Comparison of ENCODE assay signal across 8 mouse cellular contexts in the genomic region with DNA sequence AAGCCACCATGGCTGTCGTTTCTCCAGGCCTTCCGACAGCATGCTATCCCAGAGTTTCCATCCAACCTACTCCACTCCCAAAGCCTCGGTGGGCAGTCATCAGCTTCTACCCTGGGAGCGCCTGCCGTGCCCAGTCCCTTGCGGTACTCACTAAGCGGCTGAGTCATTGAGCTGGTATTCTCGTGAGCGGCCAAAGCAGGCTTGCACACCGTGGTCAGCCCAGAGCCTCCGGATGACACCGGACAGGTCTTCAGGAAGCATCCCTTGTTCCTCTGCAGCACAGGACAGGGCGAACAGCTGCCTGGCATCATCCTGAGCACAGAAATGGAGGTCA. TPM values are rescaled to one million over a fixed set of nuclear protein-coding genes. Genes with fewer than 3 reads are reported as not detected.
A peak's percentile ranks its signal among the peaks of the same experiment; 100 is the strongest.
DNase-seq lines count a peak whose midpoint lies in the region; ATAC-seq and TF ChIP-seq lines count a peak whose summit lies in the region.

No protein-coding gene starts in this region.

- H3K4me1 ChIP-seq in midbrain, embryonic 13.5 days (replicated peaks): peaks cover 32% of the 10 kb centered on the region
- peaks cover 27% of the 10 kb centered on the region for H3K4me1 ChIP-seq in midbrain, embryonic 10.5 days
- H3K4me1 ChIP-seq in hindbrain, embryonic 16.5 days (ENCODE audit: control insufficient read depth, insufficient read depth, low read depth, low read length): peaks cover 7% of the 10 kb centered on the region
- peaks cover 38% of the 10 kb centered on the region for H3K4me1 ChIP-seq in stomach, embryonic 16.5 days (ENCODE audit: control insufficient read depth, insufficient read depth, low read length)

- no peak overlapping the region for H3K9ac ChIP-seq in midbrain, embryonic 13.5 days (replicated peaks)
- 0 out of 2 replicates have a peak overlapping the region, but pooled peaks have one; percentile 6 for H3K9ac ChIP-seq in hindbrain, embryonic 16.5 days (ENCODE audit: low read depth, low read length)
- peak overlapping the region; percentile 62 for H3K9ac ChIP-seq in stomach, embryonic 16.5 days (ENCODE audit: low read length)

- no peak overlapping the region for H3K4me2 ChIP-seq in midbrain, embryonic 13.5 days (replicated peaks)
- no peak overlapping the region for H3K4me2 ChIP-seq in hindbrain, embryonic 16.5 days (ENCODE audit: low read length)
- H3K4me2 ChIP-seq in stomach, embryonic 16.5 days (ENCODE audit: low read depth, low read length): no peak overlapping the region

- no peaks in the 10 kb centered on the region for H3K9me3 ChIP-seq in midbrain, embryonic 13.5 days
- H3K9me3 ChIP-seq in midbrain, embryonic 10.5 days (replicated peaks): no peaks in the 10 kb centered on the region
- H3K9me3 ChIP-seq in hindbrain, embryonic 16.5 days (ENCODE audit: control insufficient read depth, low read length): no peaks in the 10 kb centered on the region
- H3K9me3 ChIP-seq in stomach, embryonic 16.5 days (replicated peaks; ENCODE audit: control insufficient read depth, low read length): no peaks in the 10 kb centered on the region

- DNase-seq in gastrocnemius, adult 2 months: no peak
- DNase-seq in gastrocnemius, postnatal 36 days: no peak
- no peak for DNase-seq in midbrain, embryonic 10.5 days (ENCODE audit: low spot score)
- DNase-seq in testis, postnatal 14 days (ENCODE audit: low spot score): no peak
- no peak for DNase-seq in spleen, adult 12 weeks (ENCODE audit: low spot score)

- H3K4me3 ChIP-seq in gastrocnemius, adult 2 months: no peak overlapping the region
- H3K4me3 ChIP-seq in midbrain, embryonic 13.5 days (replicated peaks): no peak overlapping the region
- no peak overlapping the region for H3K4me3 ChIP-seq in midbrain, embryonic 10.5 days
- H3K4me3 ChIP-seq in hindbrain, embryonic 16.5 days (ENCODE audit: low read length): no peak overlapping the region
- H3K4me3 ChIP-seq in stomach, embryonic 16.5 days (replicated peaks; ENCODE audit: low read length): no peak overlapping the region

- no peaks in the 10 kb centered on the region for H3K27me3 ChIP-seq in midbrain, embryonic 13.5 days
- H3K27me3 ChIP-seq in midbrain, embryonic 10.5 days (ENCODE audit: low read depth, poor library complexity, severe bottlenecking): no peaks in the 10 kb centered on the region
- no peaks in the 10 kb centered on the region for H3K27me3 ChIP-seq in hindbrain, embryonic 16.5 days (replicated peaks; ENCODE audit: control insufficient read depth, insufficient read depth, low read length)
- H3K27me3 ChIP-seq in stomach, embryonic 16.5 days (ENCODE audit: control insufficient read depth, insufficient read depth, low read length): no peaks in the 10 kb centered on the region

- H3K27ac ChIP-seq in gastrocnemius, adult 2 months: peak overlapping the region; percentile 84
- H3K27ac ChIP-seq in midbrain, embryonic 13.5 days: peak overlapping the region; percentile 32; the same call in 1 of the 2 replicates
- H3K27ac ChIP-seq in midbrain, embryonic 10.5 days (replicated peaks): no peak overlapping the region
- peak overlapping the region; percentile 60 for H3K27ac ChIP-seq in hindbrain, embryonic 16.5 days (ENCODE audit: low read depth, low read length)
- H3K27ac ChIP-seq in stomach, embryonic 16.5 days (ENCODE audit: low read length): peak overlapping the region; percentile 92

- H3K36me3 ChIP-seq in midbrain, embryonic 13.5 days: peaks cover 82% of the 10 kb centered on the region
- peaks cover 99% of the 10 kb centered on the region for H3K36me3 ChIP-seq in midbrain, embryonic 10.5 days
- H3K36me3 ChIP-seq in hindbrain, embryonic 16.5 days (ENCODE audit: control insufficient read depth, insufficient read depth, low read length): peaks cover 30% of the 10 kb centered on the region
- H3K36me3 ChIP-seq in stomach, embryonic 16.5 days (ENCODE audit: control insufficient read depth, insufficient read depth, low read length): peaks cover 35% of the 10 kb centered on the region

- TF ChIP-seq CTCF in gastrocnemius, adult 2 months (IDR thresholded peaks at IDR 0.05): no peak

- ATAC-seq in midbrain, embryonic 13.5 days: no peak
- no peak for ATAC-seq in hindbrain, embryonic 16.5 days
- ATAC-seq in stomach, embryonic 16.5 days (ENCODE audit: insufficient read depth, low FRiP score): peak; percentile 19; the same call in 1 of the 2 replicates

- intact Hi-C loops in gastrocnemius, adult 2 months (cut with DNase I): no loop called here
- intact Hi-C loops in gastrocnemius, postnatal 36 days (cut with DNase I): no loop called here

- 85% methylated on average over 13 of the region's 13 CpGs for WGBS in midbrain, embryonic 13.5 days
- 90% methylated on average over 13 of the region's 13 CpGs for WGBS in midbrain, embryonic 10.5 days
- 67% methylated on average over 13 of the region's 13 CpGs for WGBS in hindbrain, embryonic 16.5 days
- 57% methylated on average over 13 of the region's 13 CpGs for WGBS in stomach, embryonic 16.5 days

RNA-seq across cellular contexts. Expression of gene Sema3b, which starts 10.5 kb away (rescaled TPM):
- 10 to 100 TPM; 11.2 to 17.9 TPM for total RNA-seq in gastrocnemius, adult 2 months (2021)
- 10 to 100 TPM; 13.1 to 17.5 TPM for total RNA-seq in gastrocnemius, postnatal 36 days (2021)
- 2.3 and 2.7 TPM in 2 replicates for polyA plus RNA-seq in midbrain, embryonic 13.5 days (2015; fragmentation: Nextera tagmentation; extraction: Ambion mirVana)
- polyA plus RNA-seq in midbrain, embryonic 10.5 days (2016; fragmentation: Nextera tagmentation; extraction: Ambion mirVana): 1.8 and 3.2 TPM in 2 replicates
- 5.6 and 7.0 TPM in 2 replicates for polyA plus RNA-seq in hindbrain, embryonic 16.5 days (2015; fragmentation: Nextera tagmentation; extraction: Ambion mirVana)
- 14.9 and 16.3 TPM in 2 replicates for polyA plus RNA-seq in stomach, embryonic 16.5 days (2015; fragmentation: Nextera tagmentation; extraction: Ambion mirVana)

RNA-seq across cellular contexts. Expression of gene Gnai2, which starts 15.7 kb away (rescaled TPM):
- 10 to 100 TPM; 59.9 to 77.7 TPM for total RNA-seq in gastrocnemius, adult 2 months (2021)
- 10 to 100 TPM; 65.2 to 70.5 TPM for total RNA-seq in gastrocnemius, postnatal 36 days (2021)
- polyA plus RNA-seq in midbrain, embryonic 13.5 days (2015; fragmentation: Nextera tagmentation; extraction: Ambion mirVana): 399 and 416 TPM in 2 replicates
- 629 and 656 TPM in 2 replicates for polyA plus RNA-seq in midbrain, embryonic 10.5 days (2016; fragmentation: Nextera tagmentation; extraction: Ambion mirVana)
- 302 and 317 TPM in 2 replicates for polyA plus RNA-seq in hindbrain, embryonic 16.5 days (2015; fragmentation: Nextera tagmentation; extraction: Ambion mirVana)
- 308 and 311 TPM in 2 replicates for polyA plus RNA-seq in stomach, embryonic 16.5 days (2015; fragmentation: Nextera tagmentation; extraction: Ambion mirVana)

RNA-seq across cellular contexts. Expression of gene Ifrd2, which starts 32.1 kb away (rescaled TPM):
- total RNA-seq in gastrocnemius, adult 2 months (2021): 10 to 100 TPM; 48.5 to 50.4 TPM
- total RNA-seq in gastrocnemius, postnatal 36 days (2021): 10 to 100 TPM; 48.2 to 55.8 TPM
- 13.5 and 14.7 TPM in 2 replicates for polyA plus RNA-seq in midbrain, embryonic 13.5 days (2015; fragmentation: Nextera tagmentation; extraction: Ambion mirVana)
- polyA plus RNA-seq in midbrain, embryonic 10.5 days (2016; fragmentation: Nextera tagmentation; extraction: Ambion mirVana): 46.3 and 56.8 TPM in 2 replicates
- polyA plus RNA-seq in hindbrain, embryonic 16.5 days (2015; fragmentation: Nextera tagmentation; extraction: Ambion mirVana): 13.5 and 16.9 TPM in 2 replicates
- 62.0 and 77.7 TPM in 2 replicates for polyA plus RNA-seq in stomach, embryonic 16.5 days (2015; fragmentation: Nextera tagmentation; extraction: Ambion mirVana)

RNA-seq across cellular contexts. Expression of gene Hyal3, which starts 38.9 kb away (rescaled TPM):
- total RNA-seq in gastrocnemius, adult 2 months (2021): under 1 TPM; 0.22 to 0.33 TPM
- total RNA-seq in gastrocnemius, postnatal 36 days (2021): under 1 TPM; 0.23 to 0.27 TPM
- polyA plus RNA-seq in midbrain, embryonic 13.5 days (2015; fragmentation: Nextera tagmentation; extraction: Ambion mirVana): 1.1 and 1.8 TPM in 2 replicates
- 0.62 and 0.96 TPM in 2 replicates for polyA plus RNA-seq in midbrain, embryonic 10.5 days (2016; fragmentation: Nextera tagmentation; extraction: Ambion mirVana)
- polyA plus RNA-seq in hindbrain, embryonic 16.5 days (2015; fragmentation: Nextera tagmentation; extraction: Ambion mirVana): 2.7 and 2.9 TPM in 2 replicates
- polyA plus RNA-seq in stomach, embryonic 16.5 days (2015; fragmentation: Nextera tagmentation; extraction: Ambion mirVana): 1.4 and 1.9 TPM in 2 replicates

RNA-seq across cellular contexts. Expression of gene Naa80, which starts 40.8 kb away (rescaled TPM):
- total RNA-seq in gastrocnemius, adult 2 months (2021): 10 to 100 TPM; 11.8 to 14.7 TPM
- total RNA-seq in gastrocnemius, postnatal 36 days (2021): 10 to 100 TPM; 11.2 to 14.4 TPM
- polyA plus RNA-seq in midbrain, embryonic 13.5 days (2015; fragmentation: Nextera tagmentation; extraction: Ambion mirVana): 16.5 and 19.1 TPM in 2 replicates
- polyA plus RNA-seq in midbrain, embryonic 10.5 days (2016; fragmentation: Nextera tagmentation; extraction: Ambion mirVana): 17.6 and 18.2 TPM in 2 replicates
- polyA plus RNA-seq in hindbrain, embryonic 16.5 days (2015; fragmentation: Nextera tagmentation; extraction: Ambion mirVana): 17.1 and 22.7 TPM in 2 replicates
- polyA plus RNA-seq in stomach, embryonic 16.5 days (2015; fragmentation: Nextera tagmentation; extraction: Ambion mirVana): 17.4 and 20.4 TPM in 2 replicates
